In the genomic region with DNA sequence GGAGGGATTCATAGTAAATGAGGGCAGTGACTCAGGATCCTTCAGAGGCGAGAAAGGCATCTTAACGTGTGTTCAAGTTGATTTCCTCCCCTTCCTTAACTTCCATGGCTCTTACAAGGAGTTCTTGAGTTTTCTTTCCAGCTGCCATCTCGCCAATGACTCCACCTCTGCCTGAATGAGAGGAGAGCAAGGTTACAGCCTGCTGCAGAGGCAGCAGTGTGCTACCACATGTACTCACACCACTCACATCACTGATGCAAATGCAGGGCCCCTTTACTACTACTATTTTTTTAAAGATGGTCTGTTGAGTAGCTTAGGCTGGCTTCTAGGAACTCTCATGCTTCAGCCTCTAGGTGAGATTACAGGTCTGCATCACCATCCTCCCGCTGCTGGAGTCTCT, we compare ENCODE assay signal across 22 mouse cellular contexts. TPM values are rescaled to one million over a fixed set of nuclear protein-coding genes. Genes with fewer than 3 reads are reported as not detected.
DNase-seq lines count a peak whose midpoint lies in the region; ATAC-seq and TF ChIP-seq lines count a peak whose summit lies in the region.
"Had no signal": no experiment of that assay in that cellular context is flagged by ENCODE, and none has a peak within 500 bp of the region (broad histone marks: within the 10 kb centered on the region; RNA-seq: fewer than 3 reads in every experiment).

No protein-coding gene starts in this region.

- no peaks in the 10 kb centered on the region for H3K27me3 ChIP-seq in heart, embryonic 11.5 days (ENCODE audit: control insufficient read depth, insufficient read depth, low read length)
- no peaks in the 10 kb centered on the region for H3K27me3 ChIP-seq in lung, embryonic 16.5 days (ENCODE audit: control insufficient read depth, insufficient read depth, low read depth, low read length)
- no peaks in the 10 kb centered on the region for H3K27me3 ChIP-seq in MEL (ENCODE audit: control insufficient read depth in 1 of 2, insufficient read depth in 2 of 2, low read length in 2 of 2)
- no peaks in the 10 kb centered on the region for H3K27me3 ChIP-seq in kidney, embryonic 14.5 days (ENCODE audit: control insufficient read depth, insufficient read depth, low read length)
- H3K27me3 ChIP-seq: intestine, embryonic 15.5 days had no signal

- 78% methylated on average over 4 of the region's 4 CpGs for WGBS in heart, embryonic 11.5 days (ENCODE audit: insufficient replicate concordance)
- 68% methylated on average over 4 of the region's 4 CpGs for WGBS in lung, embryonic 16.5 days
- 91% methylated on average over 4 of the region's 4 CpGs for WGBS in macrophage (ENCODE audit: missing documents)
- 90% methylated on average over 4 of the region's 4 CpGs for WGBS in kidney, embryonic 14.5 days

- H3K9me3 ChIP-seq in heart, embryonic 11.5 days (replicated peaks; ENCODE audit: control insufficient read depth, low read length): no peaks in the 10 kb centered on the region
- no peaks in the 10 kb centered on the region for H3K9me3 ChIP-seq in lung, embryonic 16.5 days (ENCODE audit: control insufficient read depth, low read length)
- no peaks in the 10 kb centered on the region for H3K9me3 ChIP-seq in MEL (replicated peaks; ENCODE audit: insufficient read depth, low read length)
- H3K9me3 ChIP-seq in kidney, embryonic 14.5 days (ENCODE audit: control insufficient read depth, low read length): no peaks in the 10 kb centered on the region
- H3K9me3 ChIP-seq: embryonic facial prominence, embryonic 10.5 days; forebrain, embryonic 10.5 days; G1E; hindbrain, embryonic 10.5 days; intestine, embryonic 15.5 days had no signal

- H3K79me2 ChIP-seq in MEL (ENCODE audit: control insufficient read depth, insufficient read depth, low read length, poor library complexity) (no peaks in the 10 kb centered on the region), macrophage (ENCODE audit: inconsistent target) (peaks cover 78% of the 10 kb centered on the region)

- no peak for ATAC-seq in heart, embryonic 11.5 days (replicated peaks; ENCODE audit: insufficient number of reproducible peaks, low FRiP score, low TSS enrichment)
- no peak for ATAC-seq in lung, embryonic 16.5 days (ENCODE audit: low read depth)
- ATAC-seq in kidney, embryonic 14.5 days (ENCODE audit: low FRiP score, low TSS enrichment): no peak
- ATAC-seq: activated CD4-positive, CD25-positive, alpha-beta regulatory T cell, adult 4 months; forebrain, embryonic 14.5 days; intestine, embryonic 15.5 days had no signal

- DNase-seq in heart, adult 11 months: peak; percentile 51
- DNase-seq in lung, postnatal 14 days: no peak
- no peak for DNase-seq in MEL (ENCODE audit: low read depth, low spot score)
- DNase-seq in thymus, postnatal 14 days: no peak
- DNase-seq: adrenal gland, postnatal 14 days; cerebellum, adult 2 months; cerebellum, postnatal 10 days; gastrocnemius, postnatal 10 days; heart, postnatal 14 days had no signal

- TF ChIP-seq RAD21 in MEL (IDR thresholded peaks at IDR 0.05; ENCODE audit: low read depth, low read length): no peak

- H3K27ac ChIP-seq in heart, embryonic 11.5 days (ENCODE audit: low read depth, low read length): no peak overlapping the region
- peak overlapping the region; percentile 10; the same call in 1 of the 2 replicates for H3K27ac ChIP-seq in lung, embryonic 16.5 days (ENCODE audit: low read length)
- H3K27ac ChIP-seq in MEL (ENCODE audit: control insufficient read depth, low read depth, low read length) (no peak overlapping the region), macrophage (peak overlapping the region; percentile 99)
- H3K27ac ChIP-seq in kidney, embryonic 14.5 days (ENCODE audit: low read depth, low read length): no peak overlapping the region
- H3K27ac ChIP-seq: embryonic facial prominence, embryonic 10.5 days; forebrain, embryonic 10.5 days; hindbrain, embryonic 10.5 days; hindbrain, embryonic 14.5 days; intestine, embryonic 15.5 days had no signal

- H3K4me2 ChIP-seq in heart, embryonic 11.5 days: no peak overlapping the region
- H3K4me2 ChIP-seq in lung, embryonic 16.5 days (ENCODE audit: low read depth, low read length): no peak overlapping the region
- no peak overlapping the region for H3K4me2 ChIP-seq in kidney, embryonic 14.5 days (replicated peaks; ENCODE audit: low read depth, low read length)
- H3K4me2 ChIP-seq: hindbrain, embryonic 14.5 days; intestine, embryonic 15.5 days had no signal

- no peak overlapping the region for H3K4me3 ChIP-seq in heart, embryonic 11.5 days (ENCODE audit: low read depth, low read length)
- no peak overlapping the region for H3K4me3 ChIP-seq in lung, embryonic 16.5 days (ENCODE audit: low read length)
- no peak overlapping the region for H3K4me3 ChIP-seq in MEL (ENCODE audit: control insufficient read depth in 1 of 2, insufficient read depth in 1 of 2, low read depth in 2 of 2, low read length in 2 of 2)
- H3K4me3 ChIP-seq in macrophage (ENCODE audit: inconsistent target): no peak overlapping the region
- H3K4me3 ChIP-seq in kidney, embryonic 14.5 days (ENCODE audit: low read length): no peak overlapping the region
- H3K4me3 ChIP-seq: embryonic facial prominence, embryonic 10.5 days; erythroblast, embryonic 14.5 days; forebrain, embryonic 10.5 days; hindbrain, embryonic 10.5 days; intestine, embryonic 15.5 days had no signal

- TF ChIP-seq POLR2A in MEL (IDR thresholded peaks at IDR 0.05; ENCODE audit: control insufficient read depth in 1 of 2, insufficient read depth in 1 of 2, low read depth in 1 of 2, low read length in 2 of 2, poor library complexity in 1 of 2): no peak

- TF ChIP-seq CTCF in MEL (IDR thresholded peaks at IDR 0.05 in 2 of 3, conservative IDR thresholded peaks at IDR 0.05 in 1 of 3; ENCODE audit: control insufficient read depth in 1 of 3, insufficient read depth in 1 of 3, low read depth in 2 of 3, low read length in 3 of 3, poor library complexity in 1 of 3, severe bottlenecking in 1 of 3): no peak

- no peak overlapping the region for H3K9ac ChIP-seq in heart, embryonic 11.5 days (ENCODE audit: low read depth, low read length)
- H3K9ac ChIP-seq in lung, embryonic 16.5 days (ENCODE audit: low read length): no peak overlapping the region
- H3K9ac ChIP-seq in MEL (ENCODE audit: control insufficient read depth, low read depth, low read length, poor library complexity, severe bottlenecking): no peak overlapping the region
- H3K9ac ChIP-seq in kidney, embryonic 14.5 days (ENCODE audit: low read depth, low read length): no peak overlapping the region
- H3K9ac ChIP-seq: hindbrain, embryonic 14.5 days; intestine, embryonic 15.5 days had no signal

- H3K4me1 ChIP-seq in heart, embryonic 11.5 days (ENCODE audit: control insufficient read depth, insufficient read depth, low read length): no peaks in the 10 kb centered on the region
- no peaks in the 10 kb centered on the region for H3K4me1 ChIP-seq in lung, embryonic 16.5 days (replicated peaks; ENCODE audit: control insufficient read depth, insufficient read depth, low read length)
- peaks cover 21 to 30% of the 10 kb centered on the region in 2 experiments for H3K4me1 ChIP-seq in MEL (ENCODE audit: control insufficient read depth in 1 of 2, insufficient read depth in 2 of 2, low read length in 2 of 2)
- H3K4me1 ChIP-seq in kidney, embryonic 14.5 days (ENCODE audit: control insufficient read depth, insufficient read depth, low read length): no peaks in the 10 kb centered on the region
- H3K4me1 ChIP-seq: intestine, embryonic 15.5 days had no signal

- H3K36me3 ChIP-seq in heart, embryonic 11.5 days (ENCODE audit: control insufficient read depth, insufficient read depth, low read length): peaks cover 31% of the 10 kb centered on the region
- peaks cover 58% of the 10 kb centered on the region for H3K36me3 ChIP-seq in lung, embryonic 16.5 days (ENCODE audit: control insufficient read depth, insufficient read depth, low read length)
- H3K36me3 ChIP-seq in MEL (ENCODE audit: control insufficient read depth in 1 of 2, insufficient read depth in 2 of 2, low read length in 2 of 2) (peaks cover 42 to 44% of the 10 kb centered on the region in 2 experiments), macrophage (ENCODE audit: inconsistent target) (peaks cover 31% of the 10 kb centered on the region)
- peaks cover 77% of the 10 kb centered on the region for H3K36me3 ChIP-seq in kidney, embryonic 14.5 days (ENCODE audit: control insufficient read depth, insufficient read depth, low read length)

- TF ChIP-seq EP300 in MEL (IDR thresholded peaks at IDR 0.05; ENCODE audit: low read depth in 1 of 2, low read length in 2 of 2): no peak

TF ChIP-seq in MEL, 35 proteins besides CTCF, POLR2A, EP300 and RAD21:
- TF ChIP-seq POLR2AphosphoS2 (IDR thresholded peaks at IDR 0.05; ENCODE audit: low read length) (peak; percentile 28; the same call in 1 of the 2 replicates), POLR2AphosphoS5 (IDR thresholded peaks at IDR 0.05; ENCODE audit: borderline replicate concordance, low read depth, low read length) (no peak)

RNA-seq across cellular contexts. Expression of gene Cep68, which starts 19.9 kb away (rescaled TPM):
- polyA plus RNA-seq in heart, embryonic 11.5 days (2014; fragmentation: Nextera tagmentation; extraction: Ambion mirVana): 32.0 and 32.8 TPM in 2 replicates
- 36.8 and 37.0 TPM in 2 replicates for polyA plus RNA-seq in lung, embryonic 16.5 days (2015; fragmentation: Nextera tagmentation; extraction: Ambion mirVana)
- 20.0 and 22.2 TPM in 2 replicates for total RNA-seq in MEL (2012; rRNA removed)
- 10 to 100 TPM in 1 of 2 experiments, not detected in 1; 24.7 TPM for polyA plus RNA-seq in MEL (2012; ENCODE audit: insufficient read depth in 1 of 2, insufficient read length in 2 of 2, low read depth in 1 of 2, low replicate concordance in 2 of 2, missing spikeins in 1 of 2)
- total RNA-seq in macrophage (2018; cell fraction: chromatin; rRNA removed): 10 to 100 TPM in 14 of 26 experiments, 1 to 10 TPM in 12; 1.8 to 35.2 (median 12.6) TPM
- total RNA-seq in macrophage (2018; cell fraction: cytosol; rRNA removed): 1 to 10 TPM; 2.3 to 8.1 (median 5.4) TPM
- 10 to 100 TPM in 9 of 26 experiments, 1 to 10 TPM in 17; 2.0 to 51.1 (median 7.5) TPM for total RNA-seq in macrophage (2018; cell fraction: nucleus; rRNA removed)
- 4.5 to 17.1 TPM (median 5.5 TPM) in 3 replicates for polyA plus RNA-seq in macrophage (2018)
- 17.1 and 40.8 TPM in 2 replicates for polyA plus RNA-seq in kidney, embryonic 14.5 days (2014; fragmentation: Nextera tagmentation; extraction: Ambion mirVana)

RNA-seq across cellular contexts. Expression of gene Rab1a, which starts 28.1 kb away (rescaled TPM):
- polyA plus RNA-seq in heart, embryonic 11.5 days (2014; fragmentation: Nextera tagmentation; extraction: Ambion mirVana): 197 and 209 TPM in 2 replicates
- 261 and 264 TPM in 2 replicates for polyA plus RNA-seq in lung, embryonic 16.5 days (2015; fragmentation: Nextera tagmentation; extraction: Ambion mirVana)
- 79.5 and 83.9 TPM in 2 replicates for total RNA-seq in MEL (2012; rRNA removed)
- 100 to 1,000 TPM; 139 to 336 TPM for polyA plus RNA-seq in MEL (2012; ENCODE audit: insufficient read depth in 1 of 2, insufficient read length in 2 of 2, low read depth in 1 of 2, low replicate concordance in 2 of 2, missing spikeins in 1 of 2)
- 100 to 1,000 TPM in 25 of 26 experiments, 10 to 100 TPM in 1; 55.8 to 197 (median 156) TPM for total RNA-seq in macrophage (2018; cell fraction: chromatin; rRNA removed)
- 100 to 1,000 TPM; 190 to 261 (median 233) TPM for total RNA-seq in macrophage (2018; cell fraction: cytosol; rRNA removed)
- 100 to 1,000 TPM; 125 to 269 (median 195) TPM for total RNA-seq in macrophage (2018; cell fraction: nucleus; rRNA removed)
- polyA plus RNA-seq in macrophage (2018): 216 to 261 TPM (median 249 TPM) in 3 replicates
- polyA plus RNA-seq in kidney, embryonic 14.5 days (2014; fragmentation: Nextera tagmentation; extraction: Ambion mirVana): 212 and 244 TPM in 2 replicates

Comparison
In these comparisons a context has a peak if more than half of its experiments do, and no peak if none do; other contexts are left out.
1. H3K27ac ChIP-seq: peak in lung, embryonic 16.5 days (single experiment) and macrophage (single experiment); none in heart, embryonic 11.5 days (single experiment), MEL (single experiment) and kidney, embryonic 14.5 days (single experiment).